Mouse (Mus musculus): ENCODE measurements around the gene Dntt.

GRCm38 (mm10) chr19:41035809-41036551 lies 6.9 kb downstream of the Dntt start:
- TF ChIP-seq ZC3H11A (IDR thresholded peaks at IDR 0.05; ENCODE audit: borderline replicate concordance, low read depth, low read length) (no peak), MAFK (IDR thresholded peaks at IDR 0.05; ENCODE audit: insufficient read depth, low read depth, low read length) (no peak)
